Comparison of ENCODE assay signal across 17 mouse cellular contexts in genomic region chr16:42569335-42569734, GRCm38 (mm10).
DNase-seq lines count a peak whose midpoint lies in the region; ATAC-seq lines count a peak whose summit lies in the region.
"Had no signal": no experiment of that assay in that cellular context is flagged by ENCODE, and none has a peak within 500 bp of the region (broad histone marks: within the 10 kb centered on the region; RNA-seq: fewer than 3 reads in every experiment).

No protein-coding gene starts in this region.

- peak; percentile 78 for ATAC-seq in frontal cortex, adult (ENCODE audit: low TSS enrichment)
- ATAC-seq: CD4-positive, CD25-positive, alpha-beta regulatory T cell, adult 4 months; forebrain, postnatal 0 days had no signal

- intact Hi-C loops in left cerebral cortex, postnatal 14 days (cut with DNase I), result no loop called here
- intact Hi-C loops in left cerebral cortex, postnatal 36 days (cut with DNase I), result no loop called here

- no peak for DNase-seq in frontal cortex, postnatal 25 days (ENCODE audit: low spot score in 2 of 2)
- peak; percentile 7 to 35 for DNase-seq in left cerebral cortex, postnatal 14 days (ENCODE audit: low spot score in 2 of 2)
- no peak for DNase-seq in left cerebral cortex, postnatal 36 days (ENCODE audit: low spot score in 2 of 2)
- DNase-seq in telencephalon, adult 2 months (ENCODE audit: low read depth, low spot score), result peak; percentile 57
- DNase-seq in thymus, postnatal 36 days, result no peak
- DNase-seq: adrenal gland, adult 2 months; adrenal gland, postnatal 10 days; adrenal gland, postnatal 25 days; B cell, adult 2 months; cerebellum, adult 11-12 months; cerebellum, adult 2 months; cerebellum, adult 9-10 months; cerebellum, postnatal 10 days; cerebellum, postnatal 25 days; forebrain, postnatal 0 days had no signal

Comparison
In these comparisons a context has a peak if more than half of its experiments do, and no peak if none do; other contexts are left out.
1. DNase-seq: peak in left cerebral cortex, postnatal 14 days (2 of 2) and telencephalon, adult 2 months (single experiment); none in frontal cortex, postnatal 25 days (0 of 2), left cerebral cortex, postnatal 36 days (0 of 2) and thymus, postnatal 36 days (0 of 2).